In genomic region chr15:59826164-59826950, GRCm38 (mm10) we compare ENCODE assay signal across 10 mouse cellular contexts.
DNase-seq lines count a peak whose midpoint lies in the region; ATAC-seq lines count a peak whose summit lies in the region.
"Had no signal": no experiment of that assay in that cellular context is flagged by ENCODE, and none has a peak within 500 bp of the region (broad histone marks: within the 10 kb centered on the region; RNA-seq: fewer than 3 reads in every experiment).

No protein-coding gene starts in this region.

- no peaks in the 10 kb centered on the region for H3K9me3 ChIP-seq in kidney, embryonic 14.5 days (ENCODE audit: control insufficient read depth, low read length)

- H3K27me3 ChIP-seq in kidney, embryonic 14.5 days (ENCODE audit: control insufficient read depth, insufficient read depth, low read length) = no peaks in the 10 kb centered on the region; the same call in 1 of the 2 replicates

- ATAC-seq in kidney, embryonic 14.5 days (ENCODE audit: low FRiP score, low TSS enrichment) = peak; percentile 76
- no peak for ATAC-seq in monocyte, adult 5-6 weeks (replicated peaks; ENCODE audit: insufficient number of reproducible peaks, low FRiP score, low TSS enrichment, poor library complexity, severe bottlenecking)

- no peak overlapping the region; the same call in 1 of the 2 replicates for H3K4me2 ChIP-seq in kidney, embryonic 14.5 days (replicated peaks; ENCODE audit: low read depth, low read length)

- peak overlapping the region; percentile 37; the same call in 1 of the 2 replicates for H3K27ac ChIP-seq in kidney, embryonic 14.5 days (ENCODE audit: low read depth, low read length)

- H3K9ac ChIP-seq in kidney, embryonic 14.5 days (ENCODE audit: low read depth, low read length) = no peak overlapping the region

- 14% methylated on average over 14 of the region's 14 CpGs for WGBS in kidney, embryonic 14.5 days

- peaks cover 35% of the 10 kb centered on the region for H3K4me1 ChIP-seq in kidney, embryonic 14.5 days (ENCODE audit: control insufficient read depth, insufficient read depth, low read length)

- peak; percentile 21 for DNase-seq in adrenal gland, postnatal 14 days
- no peak for DNase-seq in adrenal gland, postnatal 10 days
- peak; percentile 42 for DNase-seq in 3T3-L1 (ENCODE audit: low read depth, low spot score)
- DNase-seq in cerebellum, postnatal 25 days = peak; percentile 60 to 68
- DNase-seq in testis, postnatal 10 days (ENCODE audit: low spot score) = no peak
- DNase-seq in right cerebral cortex, postnatal 10 days (ENCODE audit: low spot score in 2 of 2) = no peak
- DNase-seq: right cerebral cortex, postnatal 14 days; thymus, postnatal 4 days had no signal

- H3K36me3 ChIP-seq in kidney, embryonic 14.5 days (ENCODE audit: control insufficient read depth, insufficient read depth, low read length) = no peaks in the 10 kb centered on the region

- H3K4me3 ChIP-seq in kidney, embryonic 14.5 days (ENCODE audit: low read length) = no peak overlapping the region

Comparison
In these comparisons a context has a peak if more than half of its experiments do, and no peak if none do; other contexts are left out.
1. DNase-seq: peak in adrenal gland, postnatal 14 days (single experiment), 3T3-L1 (single experiment) and cerebellum, postnatal 25 days (2 of 2); none in adrenal gland, postnatal 10 days (single experiment), testis, postnatal 10 days (single experiment) and right cerebral cortex, postnatal 10 days (0 of 2).